Mouse (Mus musculus): ENCODE results near the gene Fgf4.
A peak's percentile ranks its signal among the peaks of the same experiment; 100 is the strongest.
"Not testable (repeated sequence)": the region's sequence is repeated elsewhere in the genome, so short reads cannot be mapped to it uniquely, and the experiment has no call there.

Gene Fgf4

DNA sequence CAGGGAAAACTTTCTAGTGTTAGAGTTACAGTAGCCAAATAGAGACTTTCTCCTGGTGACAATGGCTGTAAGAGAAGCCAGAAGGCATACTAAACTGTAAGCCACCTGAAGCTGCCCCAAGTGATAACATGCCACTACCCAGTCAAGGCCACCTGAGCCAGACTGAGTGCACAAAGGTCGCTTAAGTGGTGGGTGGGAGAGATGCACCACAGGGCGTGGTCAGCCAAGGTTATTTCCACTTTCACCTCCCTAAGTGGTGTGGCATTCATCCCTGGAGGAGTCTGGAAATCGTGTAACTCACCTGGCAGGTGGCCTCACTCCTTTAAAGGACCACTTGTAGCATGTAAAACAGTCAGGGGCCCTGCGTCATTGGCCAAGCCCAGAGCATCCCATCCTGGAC is 20.0 kb downstream of the Fgf4 start:
- DNase-seq (ENCODE audit: low read depth, low spot score): no peak

DNA sequence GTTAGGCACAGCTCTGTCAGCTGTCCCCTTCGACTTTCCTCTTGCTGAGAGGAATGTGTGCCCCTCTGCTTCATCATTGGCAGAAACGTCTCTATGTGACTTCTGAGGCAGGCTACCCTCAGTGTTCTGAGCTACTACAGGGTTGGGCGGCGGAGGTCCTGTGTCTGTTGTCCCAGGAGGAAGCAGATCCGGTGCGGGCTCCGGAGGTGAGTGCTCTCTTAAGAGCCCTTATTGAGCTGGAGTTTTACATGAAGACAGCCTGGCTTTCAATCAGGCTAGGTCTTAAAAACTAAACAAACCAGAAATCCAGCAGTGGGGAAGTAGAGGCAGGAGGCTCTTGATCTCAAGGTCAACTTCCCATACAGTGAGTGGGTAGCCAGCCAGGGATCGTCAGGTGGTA is 20.4 kb downstream of the Fgf4 start:
- no peak for DNase-seq (ENCODE audit: low read depth, low spot score)

DNA sequence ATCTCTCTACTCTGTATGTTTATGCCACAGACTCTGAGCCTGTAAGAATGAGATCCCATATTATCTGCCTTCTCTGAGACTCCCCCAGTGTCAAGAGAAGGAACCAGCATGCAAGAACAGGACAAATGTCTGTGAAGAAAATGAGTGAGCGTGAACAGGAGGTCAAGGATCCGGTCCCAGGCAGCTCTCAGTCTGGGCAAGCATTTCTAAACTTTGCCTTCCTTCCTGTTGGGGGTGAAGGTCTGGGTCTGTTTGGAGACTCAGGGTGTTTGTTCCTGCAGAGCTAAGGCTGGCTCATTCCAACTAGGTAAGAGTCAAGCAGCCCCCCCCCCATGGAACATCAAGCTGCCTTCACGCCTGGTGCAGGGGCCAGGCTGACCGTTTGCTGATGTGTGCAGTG is 25.3 kb downstream of the Fgf4 start:
- no peak for DNase-seq (ENCODE audit: low read depth, low spot score)

DNA sequence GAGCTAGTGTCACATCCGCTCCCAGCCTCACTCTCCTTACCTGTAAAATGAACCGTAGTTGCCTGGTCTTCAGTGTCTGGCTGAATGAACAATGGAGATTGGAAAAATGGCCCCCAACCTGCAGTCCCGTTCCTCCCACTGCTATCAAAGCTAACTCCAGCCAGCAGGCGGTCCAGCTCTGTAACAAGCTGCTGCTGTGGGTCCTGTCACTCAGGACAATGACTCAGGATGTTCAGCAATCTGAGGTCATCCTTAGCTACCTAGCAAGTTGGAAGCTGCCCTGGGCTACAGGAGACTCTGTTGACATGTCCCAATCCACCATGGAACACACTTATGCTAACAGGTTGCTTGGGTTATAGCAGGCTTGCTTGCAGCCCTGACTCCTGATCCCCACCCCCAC is 26.0 kb downstream of the Fgf4 start:
- no peak for DNase-seq (ENCODE audit: low read depth, low spot score)

DNA sequence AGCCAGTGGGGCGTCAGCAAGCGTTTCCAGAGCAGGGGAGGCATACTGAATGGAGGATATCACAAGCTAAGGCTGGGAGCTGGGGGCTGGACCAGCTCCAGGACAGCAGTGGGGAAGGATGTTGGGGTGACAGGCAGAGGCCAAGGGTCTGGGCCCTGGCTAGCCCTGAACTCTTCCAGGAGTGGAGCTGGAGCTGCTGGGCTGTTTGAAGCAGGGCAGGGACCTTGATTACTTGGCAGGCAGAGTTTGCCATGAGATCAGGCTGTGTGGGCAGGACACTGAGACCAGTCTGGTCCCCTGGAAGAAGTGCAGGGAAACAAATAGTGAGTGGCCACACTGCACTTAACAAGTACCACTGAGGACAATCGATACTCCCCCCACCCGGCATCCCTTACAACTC is 27.1 kb downstream of the Fgf4 start:
- DNase-seq (ENCODE audit: low read depth, low spot score): no peak

DNA sequence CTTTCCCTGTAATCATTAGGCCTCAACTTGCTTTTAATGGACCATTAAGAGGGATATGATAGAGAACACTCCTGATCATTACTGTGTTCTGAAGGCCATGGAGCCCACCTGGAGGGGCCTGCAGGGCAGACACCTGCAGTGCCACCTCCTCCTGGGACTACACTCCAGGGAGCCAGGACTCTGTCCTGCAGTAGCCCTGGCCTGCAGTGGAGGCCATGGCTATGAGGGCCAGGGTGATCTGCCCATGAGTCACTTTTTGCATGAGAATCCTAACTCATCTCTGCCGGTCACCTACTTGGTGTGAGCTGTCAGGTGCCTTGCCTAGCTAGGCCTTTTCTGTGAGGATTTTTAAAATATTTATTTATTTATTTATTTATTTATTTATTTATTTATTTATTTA is 31.2 kb downstream of the Fgf4 start:
- DNase-seq (ENCODE audit: low read depth, low spot score): no peak

DNA sequence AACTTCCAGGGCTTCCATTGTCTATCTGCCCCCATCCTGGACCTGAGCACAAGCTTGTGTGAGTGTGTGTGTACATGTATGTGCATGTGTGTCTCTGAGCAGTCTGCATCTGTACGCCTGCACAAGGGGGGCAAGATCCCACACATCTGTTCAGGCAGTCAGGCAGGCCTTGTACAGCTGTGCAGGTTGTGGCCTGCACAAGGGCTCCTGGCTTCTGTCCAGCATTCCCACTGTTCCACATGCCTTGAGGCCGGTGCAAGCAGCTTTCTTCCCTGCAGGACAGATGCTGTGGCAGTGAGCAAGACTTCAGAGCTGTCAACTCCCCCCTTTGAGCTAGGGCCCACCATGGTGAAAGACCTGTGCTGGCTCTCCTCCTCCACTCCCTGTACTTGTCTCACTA is 35.9 kb downstream of the Fgf4 start:
- no peak for DNase-seq (ENCODE audit: low read depth, low spot score)

DNA sequence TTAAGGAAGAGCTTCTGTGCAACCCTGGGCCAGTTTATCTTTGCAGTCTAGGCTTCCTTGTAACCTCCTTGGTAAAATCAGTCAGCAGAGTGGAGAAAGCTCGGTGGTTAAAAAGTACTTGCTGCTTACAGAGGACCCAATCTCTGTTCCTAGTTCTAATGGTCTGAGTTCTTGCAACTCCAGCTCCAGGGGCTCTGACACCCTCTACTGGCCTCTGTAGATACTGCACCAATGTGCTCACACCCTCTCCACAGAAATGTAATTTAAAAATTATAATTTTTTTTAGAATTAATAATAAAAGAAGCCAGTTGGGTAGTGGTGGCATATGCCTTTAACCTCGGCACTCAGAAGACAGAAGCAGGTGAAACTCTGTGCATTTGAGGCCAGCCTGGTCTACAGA is 40.5 kb downstream of the Fgf4 start:
- DNase-seq (ENCODE audit: low read depth, low spot score): no peak

DNA sequence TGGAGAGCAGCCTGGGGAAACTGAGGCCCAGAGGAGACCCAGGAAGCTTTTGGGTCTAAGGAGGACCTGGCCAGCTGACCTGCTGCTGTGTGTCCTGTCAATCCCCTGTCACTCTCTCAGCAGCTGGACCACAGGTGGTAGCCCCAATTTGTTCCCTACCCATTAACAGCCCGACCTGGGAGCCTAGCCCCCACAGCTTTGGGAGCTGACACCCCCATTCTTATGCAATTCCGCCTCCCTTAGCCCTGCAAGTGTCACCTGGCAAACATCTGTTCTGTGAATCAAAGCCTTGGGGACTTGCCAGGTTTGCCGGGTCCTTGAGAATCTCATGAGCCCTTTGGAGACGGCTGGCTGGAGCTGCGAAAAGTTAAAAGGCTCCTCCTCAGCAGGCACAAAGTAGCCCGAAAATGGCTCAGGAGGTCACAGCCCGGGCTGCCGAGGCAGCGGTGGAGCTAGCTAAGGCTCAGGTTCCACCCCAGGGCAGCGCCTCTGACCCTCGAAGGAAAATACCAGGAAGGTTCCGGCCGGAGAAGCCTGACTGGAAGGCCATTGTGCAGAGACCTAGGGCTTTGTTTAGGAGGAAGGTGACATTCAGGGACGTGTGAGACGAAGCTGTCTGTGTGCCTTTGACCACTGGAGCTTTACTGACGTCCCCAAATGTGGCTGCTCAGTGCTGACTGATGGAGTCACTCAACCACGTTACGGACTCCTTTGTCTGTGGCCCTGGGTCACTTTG is 41.6 kb downstream of the Fgf4 start:
- no peak for DNase-seq (ENCODE audit: low read depth, low spot score)

DNA sequence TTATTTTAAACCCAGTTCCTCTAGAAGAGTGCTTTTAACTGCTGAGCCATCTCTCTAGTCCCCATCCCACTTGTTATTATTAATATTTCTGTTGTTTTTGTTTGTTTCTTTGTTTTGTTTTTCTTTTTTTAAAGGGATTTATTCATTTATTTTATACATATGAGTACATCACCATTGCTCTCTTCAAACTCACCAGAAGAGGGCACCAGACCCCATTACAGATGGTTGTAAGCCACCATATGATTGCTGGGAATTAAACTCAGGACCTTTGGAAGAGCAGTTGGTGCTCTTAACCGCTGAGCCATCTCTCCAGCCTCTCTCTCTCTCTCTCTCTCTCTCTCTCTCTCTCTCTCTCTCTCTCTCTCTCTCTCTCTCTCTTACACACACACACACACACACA is 43.5 kb downstream of the Fgf4 start:
- DNase-seq (ENCODE audit: low read depth, low spot score): not testable (repeated sequence)

DNA sequence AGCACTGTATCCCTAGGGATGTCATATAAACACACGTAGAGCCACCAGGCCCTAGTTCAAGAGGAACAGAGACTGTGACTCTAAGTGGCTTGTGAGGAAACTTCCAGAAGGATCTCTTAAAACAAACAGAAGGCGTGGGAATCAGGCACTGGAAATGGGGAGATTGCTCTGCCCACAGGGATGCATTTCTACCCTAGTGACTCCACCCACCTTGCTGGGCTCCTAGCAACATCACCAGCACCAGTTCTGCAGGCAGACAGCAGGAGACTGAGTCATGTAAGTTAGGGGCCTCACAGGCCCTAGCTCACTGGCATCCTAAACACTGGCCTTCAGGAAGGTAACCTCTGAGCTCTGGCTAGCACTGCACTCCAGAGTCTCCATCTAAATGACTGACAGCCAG is 44.7 kb downstream of the Fgf4 start:
- DNase-seq (ENCODE audit: low read depth, low spot score): peak; percentile 62

DNA sequence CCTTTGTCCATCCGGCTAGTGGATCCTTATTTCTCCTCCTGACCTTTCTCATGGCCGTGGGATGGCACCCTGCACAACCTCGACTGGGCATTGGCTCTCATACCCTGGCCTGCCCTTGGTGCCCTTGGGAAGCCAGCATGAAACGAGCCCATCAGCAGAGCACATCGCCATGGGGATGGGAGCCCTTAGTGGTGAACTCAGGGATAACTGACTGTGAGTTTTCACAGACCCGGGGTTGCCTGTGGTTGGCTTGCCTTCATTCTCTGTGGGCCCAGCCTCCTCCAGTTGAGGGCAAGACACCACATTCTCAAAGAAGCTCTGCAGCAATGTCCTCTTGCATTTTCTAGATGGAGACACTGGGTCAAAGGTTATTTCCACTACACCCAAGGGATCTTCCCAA is 45.2 kb downstream of the Fgf4 start:
- no peak for DNase-seq (ENCODE audit: low read depth, low spot score)

DNA sequence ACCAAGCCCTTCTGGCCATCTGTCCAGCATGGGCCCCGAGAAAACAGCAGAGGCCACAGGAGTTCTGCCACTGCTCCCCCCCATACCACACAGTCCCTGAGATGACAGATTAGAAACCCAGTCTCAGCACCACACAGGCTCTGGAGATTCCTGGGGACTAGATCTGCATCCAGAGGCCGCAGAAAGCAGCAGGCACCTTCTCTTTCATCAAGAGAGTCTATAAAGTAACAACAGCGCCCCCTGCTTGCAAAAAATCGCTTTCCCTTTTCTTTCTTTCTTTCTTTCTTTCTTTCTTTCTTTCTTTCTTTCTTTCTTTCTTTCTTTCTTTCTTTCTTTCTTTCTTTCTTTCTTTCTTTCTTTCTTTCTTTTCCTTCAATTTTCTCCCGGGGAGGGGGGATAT is 47.0 kb downstream of the Fgf4 start:
- peak; percentile 43 for DNase-seq (ENCODE audit: low read depth, low spot score)

DNA sequence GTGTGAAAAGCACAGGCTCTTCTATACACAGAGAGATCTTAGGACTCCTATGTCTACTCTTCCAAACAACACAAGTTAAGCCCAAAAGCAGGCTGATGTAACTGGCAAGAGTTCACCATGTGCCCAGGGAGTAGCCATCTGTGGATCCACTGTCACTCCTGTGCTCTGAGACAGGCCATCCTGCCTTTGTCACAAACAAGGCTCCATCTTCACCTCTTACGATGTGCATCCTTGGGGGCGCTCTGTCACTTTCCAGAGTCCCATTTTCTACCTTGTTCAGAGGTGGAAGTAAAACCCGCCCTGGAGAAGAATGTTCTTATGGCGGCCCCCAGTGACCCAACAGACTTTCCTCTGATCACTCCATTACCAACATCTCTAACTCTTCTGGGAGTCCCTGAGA is 47.5 kb downstream of the Fgf4 start:
- DNase-seq (ENCODE audit: low read depth, low spot score): no peak

DNA sequence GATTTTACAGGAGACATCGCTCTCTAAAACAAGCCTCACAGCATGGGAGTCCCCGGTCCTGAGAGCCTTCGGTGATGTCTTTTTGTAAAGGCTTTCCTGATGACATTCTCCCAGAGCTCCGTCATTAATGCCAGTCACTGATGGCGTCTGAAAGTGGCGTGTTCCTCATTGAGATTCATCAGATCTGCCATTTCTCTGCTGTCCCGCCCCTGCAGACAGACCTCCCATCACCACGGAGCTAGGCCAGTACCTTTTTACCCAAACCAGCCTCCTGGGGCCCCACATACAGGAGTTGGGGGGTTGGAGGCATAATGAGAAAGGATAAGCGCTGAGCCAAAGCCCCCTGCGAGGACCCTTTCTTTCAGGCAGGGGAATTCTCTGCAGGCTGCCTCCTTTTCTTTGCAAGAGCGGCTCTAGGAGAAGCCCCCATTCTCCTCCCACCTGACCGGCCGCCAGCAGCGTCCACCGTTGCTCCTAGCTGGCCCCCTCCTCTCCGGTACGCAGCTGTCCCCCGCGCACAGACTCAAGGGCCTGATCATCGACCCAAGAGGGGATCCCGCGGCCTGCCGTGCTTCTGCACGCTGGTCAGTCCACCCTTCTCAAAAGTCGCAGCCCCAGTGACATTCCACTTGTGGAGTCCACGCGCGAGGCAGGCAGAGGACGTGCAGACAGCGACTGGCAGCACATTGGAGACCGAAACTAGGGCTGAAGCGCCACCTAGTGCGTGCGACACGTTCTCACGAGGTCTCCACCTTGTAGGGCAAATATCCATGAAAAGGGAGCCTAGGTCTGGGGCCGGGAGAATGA is 48.3 kb downstream of the Fgf4 start:
- DNase-seq (ENCODE audit: low read depth, low spot score): peak; percentile 91

DNA sequence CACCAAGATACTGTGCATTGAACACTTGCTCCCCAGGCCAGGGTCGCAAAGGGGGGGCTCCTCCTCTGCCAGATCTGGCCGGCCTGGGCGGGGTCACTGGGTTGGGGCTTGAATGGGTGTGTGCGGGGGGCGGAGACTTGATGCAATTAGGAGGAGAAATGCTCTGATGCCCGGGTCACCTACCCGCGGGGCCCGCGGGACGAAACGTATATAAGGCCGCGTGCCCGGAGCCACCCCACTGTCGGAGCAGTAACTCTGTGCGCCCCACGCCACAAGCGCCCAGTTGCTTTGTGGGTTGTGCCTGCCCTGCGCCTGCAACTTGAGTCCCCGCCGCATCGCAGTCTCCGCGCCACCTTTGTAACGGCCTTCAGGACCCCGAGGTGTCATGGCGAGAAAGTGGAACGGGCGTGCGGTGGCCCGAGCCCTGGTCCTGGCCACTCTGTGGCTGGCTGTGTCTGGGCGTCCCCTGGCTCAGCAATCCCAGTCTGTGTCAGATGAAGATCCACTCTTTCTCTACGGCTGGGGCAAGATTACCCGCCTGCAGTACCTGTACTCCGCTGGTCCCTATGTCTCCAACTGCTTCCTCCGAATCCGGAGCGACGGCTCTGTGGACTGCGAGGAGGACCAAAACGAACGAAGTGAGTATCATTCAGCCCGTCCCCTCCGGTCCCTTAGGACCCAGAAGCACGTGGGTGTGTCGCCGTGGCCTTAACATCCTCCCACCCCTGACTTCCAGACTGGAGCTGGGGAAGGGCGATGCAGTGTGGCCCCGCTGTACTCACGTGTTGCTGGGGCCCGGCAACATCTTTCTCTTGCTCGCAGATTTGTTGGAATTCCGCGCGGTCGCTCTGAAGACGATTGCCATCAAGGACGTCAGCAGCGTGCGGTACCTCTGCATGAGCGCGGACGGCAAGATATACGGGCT is 49.4 kb downstream of the Fgf4 start, which contains the start of gene Fgf15:
TSS of gene Fgf15 (plus strand) at position 238 of the 925 bp plus-strand sequence.
- DNase-seq (ENCODE audit: low read depth, low spot score): peak; percentile 14

DNA sequence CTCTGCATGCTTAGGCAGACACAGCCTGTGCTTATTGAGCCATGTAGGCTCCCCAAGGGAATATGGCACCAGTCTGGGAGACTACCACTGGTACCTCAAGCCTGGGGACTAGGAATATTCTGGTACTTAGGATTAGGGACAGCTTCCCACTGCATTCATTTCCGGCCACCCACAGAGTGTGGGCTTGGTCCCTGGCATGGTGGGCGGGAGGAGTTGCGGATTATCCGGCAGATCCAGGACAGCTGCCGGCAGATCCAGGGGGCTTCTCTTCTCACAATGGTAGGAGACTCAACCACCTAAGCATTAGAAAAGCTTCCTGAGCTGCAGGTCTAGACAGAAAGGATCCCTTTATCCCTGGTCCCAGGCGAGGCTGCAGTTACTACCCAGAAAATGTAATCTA is 51.3 kb downstream of the Fgf4 start:
- no peak for DNase-seq (ENCODE audit: low read depth, low spot score)

DNA sequence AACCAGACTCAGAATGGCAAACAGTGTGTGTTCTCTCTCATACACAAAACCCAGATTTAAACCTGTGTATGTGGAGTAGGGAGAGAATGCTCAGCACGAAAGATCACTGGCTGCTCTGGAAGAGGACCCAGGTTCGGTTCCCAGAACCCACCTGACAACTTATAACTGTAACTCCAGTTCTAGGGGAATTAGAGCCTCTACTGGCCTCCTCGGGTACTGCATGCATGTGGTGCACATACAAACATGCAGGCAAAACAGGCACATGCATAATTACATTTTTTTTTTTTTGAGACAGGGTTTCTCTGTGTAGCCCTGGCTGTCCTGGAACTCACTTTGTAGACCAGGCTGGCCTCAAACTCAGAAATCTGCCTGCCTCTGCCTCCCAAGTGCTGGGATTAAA is 58.3 kb downstream of the Fgf4 start:
- DNase-seq (ENCODE audit: low read depth, low spot score): not testable (repeated sequence)

DNA sequence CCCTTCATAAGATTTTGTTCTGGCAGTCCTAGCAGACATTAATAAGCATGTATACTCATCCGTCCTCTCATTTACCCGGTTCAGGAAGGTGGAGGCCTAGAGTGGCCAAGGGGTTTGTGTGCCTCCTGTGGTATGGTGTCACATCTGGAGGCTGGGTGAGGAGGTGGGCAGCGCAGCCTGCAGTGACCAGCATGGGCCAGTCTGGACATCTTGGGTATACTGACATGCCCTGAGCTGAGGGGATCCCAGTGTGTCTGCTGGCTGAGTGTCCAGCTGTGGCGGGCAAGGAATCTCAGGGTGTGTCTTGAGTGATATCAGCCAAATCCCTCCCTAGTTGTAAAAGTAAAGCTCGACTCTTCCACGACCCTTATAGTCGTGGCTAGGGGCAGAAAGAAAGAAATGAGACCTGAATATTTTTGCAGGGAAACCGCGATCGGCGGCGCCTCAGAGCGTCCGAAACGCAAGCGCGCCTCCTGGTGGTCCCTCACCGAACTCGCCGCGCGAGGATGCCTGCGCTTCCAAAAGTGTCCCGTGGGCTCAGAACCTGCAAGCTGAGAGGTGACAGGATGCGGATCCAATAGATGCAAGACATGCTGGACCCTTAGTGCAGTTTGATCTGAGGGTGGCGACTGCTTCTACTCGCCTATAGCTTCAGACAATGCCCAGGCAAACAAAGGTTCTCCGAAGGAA is 59.7 kb downstream of the Fgf4 start:
- DNase-seq (ENCODE audit: low read depth, low spot score): peak; percentile 70

DNA sequence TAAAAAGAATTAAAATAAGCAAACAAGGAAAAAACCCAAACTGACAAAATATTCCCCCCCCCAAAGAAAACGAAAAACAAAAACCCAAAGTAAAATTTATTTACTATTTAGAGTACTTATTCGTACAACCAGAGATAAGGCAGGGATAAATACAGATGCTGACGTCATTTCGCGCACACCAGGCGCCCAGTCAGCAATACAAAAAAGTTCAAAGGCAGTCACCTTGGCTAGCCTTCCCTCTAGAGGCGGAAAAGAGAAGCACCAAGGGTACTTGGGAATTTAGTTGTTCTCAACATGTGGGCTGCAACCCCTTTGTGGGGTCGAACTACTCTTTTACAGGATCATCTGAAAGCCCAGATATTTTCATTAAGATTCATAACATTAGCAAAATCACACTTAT is 60.6 kb downstream of the Fgf4 start:
- no peak for DNase-seq (ENCODE audit: low read depth, low spot score)

DNA sequence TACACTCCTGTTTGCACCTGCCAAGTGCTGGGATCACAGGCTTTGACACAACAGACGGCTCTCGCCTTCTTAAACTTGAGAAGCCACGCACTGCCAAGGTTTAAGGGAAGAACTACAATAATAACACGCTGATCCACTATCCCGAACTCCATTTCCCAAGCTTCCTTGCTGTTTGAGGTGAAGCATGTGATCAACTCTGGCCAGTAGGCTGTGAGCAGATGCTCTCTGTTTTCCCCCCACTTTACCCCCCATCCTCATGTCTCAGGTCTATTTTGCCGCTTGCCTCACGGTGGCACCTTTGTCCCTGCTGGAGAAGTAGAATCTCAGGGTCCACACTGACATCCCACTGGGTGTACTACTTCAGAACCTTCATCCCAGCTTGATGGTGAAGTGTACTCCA is 61.5 kb downstream of the Fgf4 start:
- peak; percentile 91 for DNase-seq (ENCODE audit: low read depth, low spot score)

DNA sequence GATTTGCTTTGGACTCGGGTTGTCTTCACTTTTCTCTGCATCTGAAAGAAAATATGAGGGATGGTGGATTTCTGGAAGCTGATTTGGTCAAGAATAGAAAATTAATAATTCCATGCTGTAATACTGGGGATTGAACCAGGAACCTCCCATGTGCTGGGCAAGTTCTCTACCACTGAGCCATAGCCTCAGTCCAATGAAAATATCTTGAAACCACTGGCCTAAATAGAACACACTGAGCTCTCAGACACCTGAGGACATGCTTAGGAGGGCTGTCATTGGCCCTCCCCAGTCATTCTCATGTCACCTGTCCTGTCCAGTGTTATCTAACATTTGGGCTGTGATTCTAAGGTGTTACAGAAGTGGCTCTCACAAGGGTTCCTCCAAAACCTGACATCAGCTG is 64.0 kb downstream of the Fgf4 start:
- peak; percentile 74 for DNase-seq (ENCODE audit: low read depth, low spot score)
